Mouse (Mus musculus) lung, embryonic 15.5 days (tissue): ENCODE measurements at regions not wholly inside any gene's neighbourhood (a gene's known extent, or its start where the extent isn't known, plus 50 kb on each side); places are given as distances from the start of the nearest gene placed in this dataset.

ENCODE experiments used
- ATAC-seq: fragments of 200-750 bp; cut with Nextera tagmentation; 2 replicates; pipeline ENCODE4 v1.8.0; 2017; ENCODE audit warnings: moderate number of reproducible peaks, borderline replicate concordance; ENCODE audit not compliant: low FRiP score, low TSS enrichment; ENCODE audit errors: extremely low read depth
- H3K27ac ChIP-seq: fragments of 300-500 bp; sonication (generic); 2 replicates; pipeline ENCODE4 v1.5.1; 2015; ENCODE audit warnings: moderate library complexity, mild to moderate bottlenecking, inconsistent platforms
- H3K27me3 ChIP-seq: fragments of 300-500 bp; sonication (generic); 2 replicates; pipeline ENCODE4 v1.6.1; 2015; ENCODE audit warnings: inconsistent platforms
- H3K36me3 ChIP-seq: fragments of 300-500 bp; sonication (generic); 2 replicates; pipeline ENCODE4 v1.6.1; 2015; ENCODE audit warnings: inconsistent platforms
- H3K4me1 ChIP-seq: fragments of 300-500 bp; sonication (generic); 2 replicates; pipeline ENCODE4 v1.6.1; 2015; ENCODE audit warnings: inconsistent platforms
- H3K4me2 ChIP-seq: fragments of 300-500 bp; sonication (generic); 2 replicates; pipeline ENCODE4 v1.6.1; 2015; ENCODE audit warnings: inconsistent platforms, mild to moderate bottlenecking, moderate library complexity
- H3K4me3 ChIP-seq: fragments of 300-500 bp; sonication (generic); 2 replicates; pipeline ENCODE4 v1.5.1; 2015; ENCODE audit warnings: mild to moderate bottlenecking, inconsistent platforms
- H3K9ac ChIP-seq: fragments of 300-500 bp; sonication (generic); 2 replicates; pipeline ENCODE4 v1.6.1; 2015; ENCODE audit warnings: inconsistent platforms
- H3K9me3 ChIP-seq: fragments of 300-500 bp; sonication (generic); 2 replicates; pipeline ENCODE4 v1.6.1; 2016; ENCODE audit warnings: inconsistent platforms
- WGBS: fragments of 180-500 bp; shearing (Covaris S2); methylation state at CpG from one replicate; pipeline ENCODE4 v1.1.7; 2015; 5-methylcytosine and 5-hydroxymethylcytosine counted together

DNA sequence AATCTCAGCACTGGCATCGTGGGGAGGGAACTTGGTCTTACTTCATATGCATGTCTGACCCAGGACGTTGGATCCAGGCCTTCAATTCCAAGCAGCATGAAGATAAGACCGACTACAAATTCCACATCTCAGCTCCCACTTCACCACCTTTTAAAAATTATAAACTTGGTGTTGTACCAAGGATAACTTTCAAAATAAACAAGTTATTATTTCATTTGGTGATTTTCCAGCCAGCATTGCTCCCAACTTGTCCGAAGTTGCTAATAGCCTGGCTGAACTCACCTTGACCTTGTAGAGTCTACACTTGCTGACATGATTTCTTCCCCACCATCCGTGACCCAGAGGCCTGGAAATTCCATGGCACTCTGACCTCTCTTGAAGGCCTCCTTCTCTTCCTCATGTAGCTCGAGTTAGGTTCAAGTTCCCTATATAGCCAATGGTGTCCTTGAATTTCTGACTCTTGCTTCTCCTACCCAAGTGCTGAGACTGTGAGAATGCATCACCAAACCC is 123.7 kb downstream of the Thbs2 start:
- Histone ChIP-seq H3K9me3 (no peaks in the 10 kb centered on the region), H3K27me3 (no peaks in the 10 kb centered on the region), H3K9ac (no peak overlapping the region), H3K27ac (no peak overlapping the region), H3K4me3 (no peak overlapping the region), H3K4me1 (no peaks in the 10 kb centered on the region), H3K36me3 (no peaks in the 10 kb centered on the region), H3K4me2 (no peak overlapping the region)
- ATAC-seq: no peak
- 44% methylated on average over 6 of the region's 6 CpGs for whole genome bisulfite sequencing

DNA sequence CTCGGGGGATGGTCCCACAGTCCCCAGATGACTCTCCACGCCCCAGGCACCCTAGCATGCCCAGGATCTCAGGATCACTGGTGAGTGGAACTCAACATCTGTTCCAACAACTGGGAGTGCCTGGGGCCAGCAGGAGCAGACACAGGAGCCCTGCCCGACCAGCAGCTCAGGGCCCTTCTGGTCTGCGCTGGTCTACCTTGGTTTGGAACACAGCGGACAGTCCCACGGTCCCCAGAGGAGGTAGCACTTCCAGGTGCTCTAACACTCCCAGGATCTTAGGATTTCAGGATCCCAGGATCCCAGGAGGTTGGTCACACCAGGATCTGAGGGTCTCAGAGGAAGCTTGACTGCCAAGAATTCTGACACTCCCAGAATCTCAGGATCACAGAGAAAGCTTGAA is 131.8 kb downstream of the Thbs2 start:
- Histone ChIP-seq H3K9me3 (no peaks in the 10 kb centered on the region), H3K4me1 (no peaks in the 10 kb centered on the region), H3K4me2 (no peak overlapping the region), H3K9ac (no peak overlapping the region), H3K27ac (no peak overlapping the region), H3K27me3 (no peaks in the 10 kb centered on the region), H3K4me3 (no peak overlapping the region), H3K36me3 (no peaks in the 10 kb centered on the region)
- no peak for ATAC-seq
- whole genome bisulfite sequencing: 86% methylated on average over 6 of the region's 6 CpGs

DNA sequence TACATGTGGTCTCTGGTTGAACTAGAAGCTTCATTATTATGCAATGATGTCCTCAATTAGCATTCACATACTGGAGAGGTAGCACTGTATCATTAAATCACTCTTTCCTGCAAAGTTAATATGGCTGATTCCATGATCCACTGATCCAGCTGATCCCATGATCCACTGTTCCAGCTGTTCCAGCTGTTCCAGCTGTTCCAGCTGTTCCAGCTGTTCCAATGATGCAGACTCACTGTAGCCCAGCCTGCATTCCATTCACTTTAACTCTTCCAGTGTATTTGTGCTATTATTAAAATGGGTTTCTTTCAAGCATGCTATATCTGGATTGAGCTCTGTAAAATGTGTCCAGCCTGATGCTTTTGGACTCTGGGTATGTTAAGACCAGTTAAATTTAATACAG is 136.8 kb downstream of the Thbs2 start:
- Histone ChIP-seq H3K27me3 (no peaks in the 10 kb centered on the region), H3K36me3 (no peaks in the 10 kb centered on the region), H3K9ac (no peak overlapping the region), H3K9me3 (no peaks in the 10 kb centered on the region), H3K4me3 (no peak overlapping the region), H3K4me1 (peaks cover 9% of the 10 kb centered on the region), H3K4me2 (no peak overlapping the region), H3K27ac (no peak overlapping the region)
- no peak for ATAC-seq

DNA sequence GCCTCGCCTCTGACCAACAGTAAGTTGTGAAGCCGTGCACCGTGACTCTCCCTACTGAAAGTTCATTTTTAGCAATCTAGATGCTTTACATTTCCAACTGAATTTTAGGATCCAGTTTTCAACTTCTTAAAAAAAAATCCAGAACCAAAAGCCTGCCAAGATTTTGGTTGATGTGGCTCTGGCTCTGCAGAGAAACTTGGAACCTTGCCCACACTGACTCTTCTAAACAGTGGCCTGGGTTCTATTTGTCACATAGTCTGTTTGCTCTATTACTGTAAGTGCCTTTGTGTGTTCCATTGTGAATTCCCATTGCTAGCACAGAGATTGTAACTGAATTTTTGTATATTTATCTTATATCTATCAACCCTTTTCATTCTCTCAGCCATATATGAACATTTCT is 140.8 kb downstream of the Thbs2 start:
- no peaks in the 10 kb centered on the region for H3K9me3 ChIP-seq
- H3K4me1 ChIP-seq: peaks cover 19% of the 10 kb centered on the region
- WGBS: 22% methylated on average over 3 of the region's 3 CpGs
- H3K27ac ChIP-seq: no peak overlapping the region
- H3K27me3 ChIP-seq: no peaks in the 10 kb centered on the region
- no peak overlapping the region for H3K4me3 ChIP-seq
- ATAC-seq: no peak
- H3K36me3 ChIP-seq: no peaks in the 10 kb centered on the region
- no peak overlapping the region for H3K4me2 ChIP-seq
- no peak overlapping the region for H3K9ac ChIP-seq

DNA sequence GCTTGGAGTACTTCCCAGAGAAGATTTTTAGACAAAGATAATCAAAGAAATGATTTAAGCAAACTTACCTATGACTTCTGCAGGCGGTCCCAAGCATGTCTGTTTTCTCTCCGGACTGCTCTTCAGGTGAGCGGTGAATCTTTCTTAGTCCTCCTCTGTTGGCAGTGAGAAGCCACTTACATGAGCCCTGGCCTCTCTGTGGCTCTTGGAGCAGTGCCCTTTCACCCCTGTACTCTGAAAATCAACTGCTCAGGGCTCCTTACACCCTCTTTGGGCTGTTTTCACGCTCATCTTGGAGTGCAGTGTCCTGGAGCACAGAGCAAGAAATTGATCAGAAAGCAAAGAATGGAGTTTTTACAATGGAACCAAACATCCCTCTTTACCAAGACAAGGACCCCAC is 142.0 kb downstream of the Thbs2 start:
- Histone ChIP-seq H3K27ac (no peak overlapping the region), H3K4me2 (no peak overlapping the region), H3K36me3 (no peaks in the 10 kb centered on the region), H3K27me3 (no peaks in the 10 kb centered on the region), H3K9ac (no peak overlapping the region), H3K9me3 (no peaks in the 10 kb centered on the region), H3K4me1 (peaks cover 19% of the 10 kb centered on the region), H3K4me3 (no peak overlapping the region)
- WGBS: 68% methylated on average over 4 of the region's 4 CpGs
- ATAC-seq: no peak

DNA sequence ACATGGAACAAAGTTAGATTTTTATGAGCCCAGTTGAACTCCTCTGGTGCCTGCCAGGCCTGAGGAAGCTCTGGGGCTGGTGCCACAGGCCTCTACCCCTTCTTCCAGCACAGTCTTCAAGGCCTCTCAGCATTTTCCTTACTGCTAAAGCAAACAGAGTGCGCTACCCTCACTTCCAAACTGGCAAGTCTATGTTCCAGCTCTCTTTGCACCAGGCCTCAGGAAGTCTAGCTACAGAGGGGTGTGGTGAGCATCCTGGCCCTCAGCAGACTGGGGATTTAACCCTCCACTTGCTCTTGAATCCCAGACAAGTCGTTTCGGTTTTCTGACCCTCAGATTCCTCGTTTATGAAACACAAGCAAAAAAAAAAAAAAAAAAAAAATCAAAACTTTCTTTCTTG is 142.4 kb downstream of the Thbs2 start:
- Histone ChIP-seq H3K36me3 (no peaks in the 10 kb centered on the region), H3K27ac (peak overlapping the region; percentile 63), H3K4me3 (no peak overlapping the region), H3K9ac (no peak overlapping the region), H3K9me3 (no peaks in the 10 kb centered on the region), H3K4me1 (peaks cover 19% of the 10 kb centered on the region), H3K4me2 (no peak overlapping the region), H3K27me3 (no peaks in the 10 kb centered on the region)
- 29% methylated on average over 4 of the region's 4 CpGs for WGBS
- ATAC-seq: no peak; the same call in 1 of the 2 replicates

DNA sequence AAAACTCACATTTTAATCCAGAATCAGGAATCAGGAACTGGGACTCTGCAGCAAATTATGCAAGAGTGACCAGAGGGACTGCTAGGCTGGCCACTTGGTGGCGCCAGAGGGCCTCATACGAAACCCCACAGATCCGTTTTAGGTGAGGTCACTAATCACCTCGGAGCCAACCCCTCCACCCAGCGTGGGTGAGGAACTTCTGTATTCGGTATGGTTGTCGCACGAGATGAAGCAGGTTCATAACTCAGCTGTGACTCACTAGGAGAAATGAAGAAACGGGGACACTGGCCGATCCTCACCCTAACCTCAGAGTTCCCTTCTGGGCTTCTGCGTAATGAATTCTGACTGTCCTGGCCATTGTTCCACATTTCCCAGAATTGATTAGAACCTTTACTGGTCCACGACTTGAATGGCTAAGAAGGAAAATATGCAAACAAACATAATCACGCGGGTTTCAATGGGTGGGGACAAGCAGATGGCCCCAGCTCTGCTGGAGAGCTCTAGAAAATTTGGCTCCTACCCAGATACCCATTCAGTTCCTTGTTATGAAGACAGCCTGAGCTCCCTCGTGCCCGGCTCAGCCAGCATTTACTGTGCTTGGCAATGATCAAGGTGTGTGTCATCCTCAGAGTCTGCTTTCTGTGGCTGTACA is 148.1 kb downstream of the Thbs2 start:
- Histone ChIP-seq H3K4me3 (no peak overlapping the region), H3K27ac (no peak overlapping the region), H3K4me2 (no peak overlapping the region), H3K27me3 (peaks cover 20% of the 10 kb centered on the region), H3K9ac (no peak overlapping the region), H3K9me3 (no peaks in the 10 kb centered on the region), H3K4me1 (0 out of 2 replicates have a peak, but pooled peaks cover 2% of the 10 kb centered on the region), H3K36me3 (no peaks in the 10 kb centered on the region)
- ATAC-seq: no peak; the same call in 1 of the 2 replicates
- 41% methylated on average over 16 of the region's 16 CpGs for WGBS

DNA sequence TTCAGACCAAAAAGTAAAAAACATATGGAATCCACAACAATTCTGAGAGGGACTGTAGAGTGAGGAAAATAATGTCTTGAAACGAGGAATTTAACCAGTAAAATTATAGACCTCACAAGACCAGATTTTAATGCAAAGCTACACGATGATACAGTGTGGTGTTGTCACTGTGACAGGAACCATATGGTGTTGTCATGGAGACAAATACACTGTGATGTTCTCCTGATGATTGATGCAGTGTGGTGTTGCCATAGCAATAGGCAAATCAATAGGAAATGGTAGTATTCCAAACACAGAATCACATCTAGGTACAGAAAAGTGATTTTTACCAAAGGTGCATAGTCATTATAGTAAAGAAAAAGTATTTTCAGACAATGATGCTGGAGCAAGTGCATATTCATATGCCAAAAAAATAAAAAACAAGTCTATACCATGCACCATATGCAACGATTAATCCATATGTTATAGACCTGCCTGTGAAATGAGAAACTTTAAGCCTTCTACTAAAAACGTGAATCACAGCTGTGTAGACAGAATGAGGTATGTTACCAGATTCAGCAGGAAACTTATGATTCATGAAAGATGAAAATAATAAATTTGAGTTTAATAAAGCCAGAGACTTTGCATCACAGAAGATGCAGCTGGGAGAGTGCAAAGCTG is 149.6 kb downstream of the Thbs2 start:
- peaks cover 13% of the 10 kb centered on the region for H3K4me1 ChIP-seq
- no peak overlapping the region for H3K9ac ChIP-seq
- no peak overlapping the region for H3K27ac ChIP-seq
- no peaks in the 10 kb centered on the region for H3K9me3 ChIP-seq
- H3K36me3 ChIP-seq: no peaks in the 10 kb centered on the region
- no peak overlapping the region for H3K4me2 ChIP-seq
- H3K4me3 ChIP-seq: no peak overlapping the region
- WGBS: 32% methylated on average over 4 of the region's 4 CpGs
- no peak for ATAC-seq
- H3K27me3 ChIP-seq: peaks cover 22% of the 10 kb centered on the region

DNA sequence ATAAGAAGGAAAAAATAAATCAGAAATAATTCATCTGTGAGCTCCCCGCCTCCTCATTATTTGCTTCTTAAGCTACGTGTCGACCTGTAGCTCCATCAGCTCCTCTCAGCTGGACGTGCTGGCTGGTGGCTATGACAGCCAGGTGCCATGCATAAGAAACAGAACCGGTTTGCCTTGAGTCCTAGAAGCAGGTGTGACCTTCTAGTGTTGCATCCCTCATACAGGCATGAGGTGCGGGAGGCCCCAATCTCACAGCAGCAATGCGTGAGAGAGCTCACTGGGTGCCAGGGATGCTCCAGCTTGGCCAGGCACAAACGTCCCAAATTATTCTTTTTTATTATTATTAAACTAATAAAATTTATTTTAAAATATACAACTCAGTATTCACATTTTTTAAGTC is 153.0 kb downstream of the Thbs2 start:
- H3K4me1 ChIP-seq: peaks cover 15% of the 10 kb centered on the region
- WGBS: 28% methylated on average over 8 of the region's 8 CpGs
- no peak overlapping the region for H3K4me2 ChIP-seq
- peaks cover 45% of the 10 kb centered on the region for H3K27me3 ChIP-seq
- no peak overlapping the region for H3K4me3 ChIP-seq
- H3K36me3 ChIP-seq: no peaks in the 10 kb centered on the region
- no peaks in the 10 kb centered on the region for H3K9me3 ChIP-seq
- H3K9ac ChIP-seq: no peak overlapping the region
- H3K27ac ChIP-seq: 0 out of 2 replicates have a peak overlapping the region, but pooled peaks have one; percentile 15
- ATAC-seq: no peak

DNA sequence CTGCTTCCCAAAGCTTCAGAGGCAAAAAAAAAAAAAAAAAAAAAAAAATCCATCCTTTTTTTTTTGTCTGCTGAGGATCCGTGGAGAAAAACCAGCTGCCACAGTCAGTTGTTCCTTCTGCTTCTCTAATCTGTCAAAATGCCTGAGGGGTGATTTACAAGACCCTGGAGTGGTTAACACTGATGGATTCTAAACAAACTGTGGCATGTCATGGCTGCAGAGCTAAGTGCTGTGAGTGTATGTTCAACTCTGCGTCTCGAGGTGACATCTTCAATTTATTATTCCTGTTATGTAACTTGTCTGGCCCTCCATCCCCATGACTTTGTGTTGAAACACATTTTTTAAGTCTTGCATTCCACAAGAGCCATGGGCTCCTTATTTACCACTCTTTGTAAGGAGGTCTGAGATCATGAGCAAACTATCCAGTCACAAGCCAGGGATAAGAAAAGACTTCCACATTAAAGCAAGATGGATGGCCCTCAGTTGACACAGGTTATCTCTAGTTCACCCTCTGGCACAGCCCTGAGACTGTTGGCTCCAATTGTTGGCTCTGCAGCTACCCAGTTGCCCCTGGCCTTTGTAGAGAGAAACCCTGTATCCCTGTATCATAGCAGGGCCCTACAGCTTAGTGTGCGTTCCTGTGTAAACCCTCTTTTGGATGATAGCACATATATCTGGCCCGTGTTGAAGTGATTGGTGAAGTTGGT is 153.6 kb downstream of the Thbs2 start:
- ATAC-seq: peak; percentile 97
- no peaks in the 10 kb centered on the region for H3K36me3 ChIP-seq

DNA sequence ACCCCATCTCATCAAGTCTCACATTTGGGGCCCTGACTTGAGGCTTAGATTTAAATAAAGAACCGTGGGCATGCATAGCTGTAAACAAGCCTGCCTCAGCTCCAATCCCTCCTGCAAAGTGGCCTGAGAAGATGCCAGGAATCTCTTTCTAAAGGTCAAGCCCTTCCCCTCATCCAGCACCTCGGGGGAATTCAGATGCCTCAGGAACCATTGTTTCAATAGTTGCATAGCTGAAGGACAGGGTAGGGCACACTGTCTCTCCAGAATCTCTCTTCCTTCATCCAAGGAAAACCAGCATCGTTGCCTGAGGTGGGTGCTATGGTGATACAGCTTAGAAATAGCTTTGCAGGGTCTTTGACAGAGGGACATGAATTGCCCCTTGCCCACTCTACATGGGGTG is 154.4 kb downstream of the Thbs2 start:
- H3K4me1 ChIP-seq: peaks cover 15% of the 10 kb centered on the region
- no peaks in the 10 kb centered on the region for H3K36me3 ChIP-seq
- H3K27me3 ChIP-seq: peaks cover 49% of the 10 kb centered on the region
- H3K27ac ChIP-seq: no peak overlapping the region
- no peak overlapping the region for H3K4me2 ChIP-seq
- no peaks in the 10 kb centered on the region for H3K9me3 ChIP-seq
- WGBS: 19% methylated on average over 3 of the region's 3 CpGs
- H3K4me3 ChIP-seq: no peak overlapping the region
- H3K9ac ChIP-seq: no peak overlapping the region
- no peak for ATAC-seq

More for the DNA sequence above, 153.6 kb downstream of the Thbs2 start:
- Histone ChIP-seq H3K4me1 (peaks cover 15% of the 10 kb centered on the region), H3K27me3 (peaks cover 49% of the 10 kb centered on the region), H3K27ac (0 out of 2 replicates have a peak overlapping the region, but pooled peaks have one; percentile 15), H3K4me3 (no peak overlapping the region), H3K9ac (no peak overlapping the region), H3K9me3 (no peaks in the 10 kb centered on the region), H3K4me2 (no peak overlapping the region)
- WGBS: 2% methylated on average over 5 of the region's 5 CpGs

DNA sequence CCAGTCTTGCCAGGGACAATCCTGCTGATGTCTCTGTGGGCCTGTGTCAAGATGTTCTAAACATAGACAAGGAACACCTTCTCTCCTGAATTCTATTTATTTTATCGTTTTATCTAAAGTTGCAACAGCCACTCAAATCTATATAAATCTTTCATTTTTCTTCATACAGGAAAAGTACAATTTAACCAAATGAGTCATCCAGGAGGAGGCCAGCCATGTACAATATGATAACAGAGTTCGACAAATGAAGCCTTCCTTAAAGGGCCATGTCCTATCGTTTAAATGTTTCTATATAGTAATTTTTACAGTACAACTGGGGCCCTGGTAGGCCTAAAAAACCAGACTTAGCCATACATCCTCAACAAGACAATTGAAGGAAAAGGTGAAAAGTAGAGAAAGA is 154.8 kb downstream of the Thbs2 start:
- Histone ChIP-seq H3K27me3 (peaks cover 49% of the 10 kb centered on the region), H3K27ac (no peak overlapping the region), H3K9ac (no peak overlapping the region), H3K36me3 (no peaks in the 10 kb centered on the region), H3K4me1 (peaks cover 15% of the 10 kb centered on the region), H3K4me3 (no peak overlapping the region), H3K4me2 (no peak overlapping the region), H3K9me3 (no peaks in the 10 kb centered on the region)
- WGBS: 44% methylated on average over 3 of the region's 3 CpGs
- no peak for ATAC-seq
